Mouse (Mus musculus) midbrain, embryonic 15.5 days (tissue): ENCODE results near the gene Supt16. TPM values are rescaled to one million over a fixed set of nuclear protein-coding genes. Genes with fewer than 3 reads are reported as not detected.
A peak's percentile ranks its signal among the peaks of the same experiment; 100 is the strongest.

ENCODE experiments used
- ATAC-seq: fragments of 200-750 bp; cut with Nextera tagmentation; replicated peaks from 2 replicates; pipeline ENCODE4 v1.8.0; 2017; ENCODE audit warnings: moderate TSS enrichment
- H3K27ac ChIP-seq: fragments of 300-500 bp; sonication (generic); 2 replicates; pipeline ENCODE4 v1.5.1; 2015; ENCODE audit warnings: mild to moderate bottlenecking, inconsistent platforms
- H3K27me3 ChIP-seq: fragments of 300-500 bp; sonication (generic); replicated peaks from 2 replicates; pipeline ENCODE4 v1.6.1; 2015; ENCODE audit warnings: inconsistent platforms
- H3K36me3 ChIP-seq: fragments of 300-500 bp; sonication (generic); replicated peaks from 2 replicates; pipeline ENCODE4 v1.6.1; 2015; ENCODE audit warnings: inconsistent platforms
- H3K4me1 ChIP-seq: fragments of 300-500 bp; sonication (generic); 2 replicates; pipeline ENCODE4 v1.6.1; 2015; ENCODE audit warnings: inconsistent platforms
- H3K4me2 ChIP-seq: fragments of 300-500 bp; sonication (generic); 2 replicates; pipeline ENCODE4 v1.6.1; 2015; ENCODE audit warnings: inconsistent platforms, mild to moderate bottlenecking, moderate library complexity
- H3K4me3 ChIP-seq: fragments of 300-500 bp; sonication (generic); 2 replicates; pipeline ENCODE4 v1.5.1; 2015; ENCODE audit warnings: mild to moderate bottlenecking, inconsistent platforms
- H3K9ac ChIP-seq: fragments of 300-500 bp; sonication (generic); 2 replicates; pipeline ENCODE4 v1.6.1; 2015; ENCODE audit warnings: mild to moderate bottlenecking, inconsistent platforms
- H3K9me3 ChIP-seq: fragments of 300-500 bp; sonication (generic); 2 replicates; pipeline ENCODE4 v1.6.1; 2016; ENCODE audit warnings: inconsistent platforms
- WGBS: fragments of 180-500 bp; shearing (Covaris S2); methylation state at CpG from one replicate; pipeline ENCODE4 v1.1.7; 2015; ENCODE audit warnings: mixed read lengths; 5-methylcytosine and 5-hydroxymethylcytosine counted together
- polyA plus RNA-seq: library from polyadenylated mRNA; unstranded; fragments of >200 nt; fragmentation: Nextera tagmentation; extraction: Ambion mirVana; gene quantifications from 2 replicates; pipeline ENCODE4 v1.2.1, GENCODE M21; 2015

Supt16 gene
- polyA plus RNA-seq = 43.0 and 45.4 TPM in 2 replicates

DNA sequence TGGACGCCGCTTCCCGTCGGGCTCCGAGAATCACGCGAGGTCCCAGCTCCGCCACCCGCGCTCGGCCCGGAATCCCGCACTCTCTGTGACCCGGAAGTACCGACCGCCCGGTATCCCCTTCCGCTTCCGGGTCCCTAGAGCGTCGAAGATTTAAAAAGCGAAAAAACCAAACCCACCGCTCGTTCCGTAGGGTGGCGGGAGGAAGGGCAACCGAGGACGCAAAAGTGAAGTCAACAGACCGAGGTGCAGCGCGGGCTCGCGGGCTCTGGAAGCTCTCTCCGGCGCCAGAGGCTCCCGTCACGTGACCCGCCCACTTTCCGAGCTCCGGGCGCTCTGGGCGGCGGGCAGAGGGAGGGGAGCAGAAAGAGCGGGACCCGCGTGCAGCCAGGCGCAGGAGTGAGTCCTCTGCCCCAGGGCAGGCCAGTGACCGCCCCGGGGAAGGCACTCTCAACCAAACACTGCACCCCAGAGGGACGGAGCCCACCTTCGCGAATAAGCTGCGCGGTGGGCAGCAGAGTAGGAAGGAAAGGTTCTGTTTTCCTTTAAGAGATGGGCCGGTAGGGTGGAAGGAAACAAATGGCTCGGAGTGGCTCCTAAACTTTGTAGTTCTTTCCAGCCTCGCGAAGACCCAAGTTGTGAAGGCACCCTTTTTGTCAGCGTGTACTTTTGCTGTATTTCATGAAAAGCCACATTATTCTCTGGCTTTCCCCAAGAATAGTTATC, at the start of gene Supt16:
TSS of gene Supt16 (minus strand) at position 261 of the 723 bp plus-strand sequence.
- Histone ChIP-seq H3K27me3 (no peaks in the 10 kb centered on the region), H3K4me3 (peak within 1 kb of the TSS; percentile 99), H3K9me3 (no peaks in the 10 kb centered on the region), H3K36me3 (peaks cover 26% of the 10 kb centered on the region), H3K27ac (peak within 1 kb of the TSS; percentile 95), H3K4me1 (peaks cover 23% of the 10 kb centered on the region), H3K9ac (peak within 1 kb of the TSS; percentile 97), H3K4me2 (peak within 1 kb of the TSS; percentile 92)
- ATAC-seq = peak; percentile 98
- under 1% methylated on average over 58 of the region's 59 CpGs for WGBS

DNA sequence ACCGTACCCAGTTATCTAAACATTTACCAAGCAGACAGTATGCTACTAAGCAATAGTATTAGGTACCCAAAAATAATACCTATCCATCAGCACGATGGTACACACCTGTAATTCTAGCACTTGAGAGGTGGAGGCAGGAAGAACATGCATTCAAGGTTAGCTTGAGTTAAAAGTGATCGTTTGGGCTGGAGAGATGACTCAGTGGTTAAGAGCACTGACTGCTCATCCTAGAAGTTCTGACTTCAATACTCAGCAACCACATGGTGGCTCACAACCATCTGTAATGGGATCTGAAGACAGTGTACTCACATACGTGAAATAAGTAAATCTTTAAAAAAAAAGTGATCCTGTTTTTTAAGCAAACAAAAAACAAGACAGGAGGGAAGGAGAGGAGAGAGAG, 48.9 kb upstream of the Supt16 start:
- ATAC-seq = no peak
- Histone ChIP-seq H3K9ac (no peak overlapping the region), H3K27ac (no peak overlapping the region), H3K4me3 (no peak overlapping the region), H3K27me3 (no peaks in the 10 kb centered on the region), H3K4me1 (peaks cover 15% of the 10 kb centered on the region), H3K9me3 (no peaks in the 10 kb centered on the region), H3K4me2 (no peak overlapping the region), H3K36me3 (0 out of 2 replicates have a peak, but pooled peaks cover 3% of the 10 kb centered on the region)
- 88% methylated on average over 4 of the region's 4 CpGs for WGBS

DNA sequence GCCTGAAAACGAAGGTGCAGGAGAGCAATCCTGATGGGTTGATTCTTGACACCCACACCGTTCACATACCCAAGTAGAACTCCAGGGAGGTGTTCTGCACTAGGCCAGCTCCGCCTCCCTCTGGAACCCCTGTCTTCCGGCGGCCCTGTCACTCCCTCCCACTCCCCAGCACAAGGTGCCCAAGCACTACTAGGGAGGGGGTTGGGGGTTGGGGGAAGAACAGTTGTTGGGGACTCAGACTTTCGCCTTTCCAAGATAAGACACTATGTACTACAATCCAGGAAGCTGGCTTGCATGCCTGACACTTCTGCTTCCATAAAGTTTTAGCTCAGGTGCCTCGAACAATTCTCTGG, 47.5 kb upstream of the Supt16 start:
- H3K9ac ChIP-seq = peak overlapping the region; percentile 59
- 0 out of 2 replicates have a peak, but pooled peaks cover 1% of the 10 kb centered on the region for H3K36me3 ChIP-seq
- ATAC-seq = peak; percentile 85
- H3K4me3 ChIP-seq = peak overlapping the region; percentile 60
- WGBS = 8% methylated on average over 7 of the region's 7 CpGs
- H3K27me3 ChIP-seq = no peaks in the 10 kb centered on the region
- no peaks in the 10 kb centered on the region for H3K9me3 ChIP-seq
- H3K4me1 ChIP-seq = peaks cover 15% of the 10 kb centered on the region
- H3K27ac ChIP-seq = peak overlapping the region; percentile 64
- H3K4me2 ChIP-seq = peak overlapping the region; percentile 81

DNA sequence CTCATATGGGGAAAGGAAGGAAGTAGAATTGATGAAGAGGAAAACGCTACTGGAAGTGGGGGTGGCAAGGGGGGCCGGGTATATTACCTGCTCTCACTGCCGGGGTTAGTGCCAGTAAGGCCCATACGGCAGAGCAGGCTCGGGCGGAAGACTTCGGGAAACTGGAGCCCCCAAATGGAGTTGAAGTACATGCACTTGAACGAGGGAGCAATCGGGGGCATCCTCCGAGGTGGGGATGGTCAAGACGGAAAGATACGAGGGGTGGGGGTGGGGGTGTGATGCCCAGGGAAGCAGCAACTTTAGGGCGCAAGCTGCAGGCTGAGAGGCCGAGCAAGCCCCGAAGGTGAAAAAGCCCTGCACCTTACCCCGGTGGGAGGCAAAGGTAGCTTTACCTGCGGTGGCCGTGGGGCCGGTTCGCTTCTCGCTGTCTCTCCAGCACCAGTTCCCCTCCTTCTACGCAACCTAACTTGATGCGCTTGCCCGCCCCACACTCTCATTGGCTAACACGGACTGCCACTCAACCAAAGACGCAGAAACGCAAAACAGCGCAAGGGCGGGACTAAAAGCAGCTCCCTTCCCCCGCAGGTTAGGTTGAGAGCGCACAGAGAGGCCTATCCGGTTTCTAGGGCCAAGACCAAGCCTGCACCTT, 46.9 kb upstream of the Supt16 start:
- peak overlapping the region; percentile 68 for H3K9ac ChIP-seq
- peak overlapping the region; percentile 81 for H3K4me2 ChIP-seq
- peak; percentile 100 for ATAC-seq
- H3K9me3 ChIP-seq = no peaks in the 10 kb centered on the region
- peak overlapping the region; percentile 74 for H3K27ac ChIP-seq
- peak overlapping the region; percentile 60 for H3K4me3 ChIP-seq
- H3K4me1 ChIP-seq = peaks cover 15% of the 10 kb centered on the region
- H3K27me3 ChIP-seq = no peaks in the 10 kb centered on the region
- under 1% methylated on average over 32 of the region's 32 CpGs for WGBS
- no peaks in the 10 kb centered on the region for H3K36me3 ChIP-seq

DNA sequence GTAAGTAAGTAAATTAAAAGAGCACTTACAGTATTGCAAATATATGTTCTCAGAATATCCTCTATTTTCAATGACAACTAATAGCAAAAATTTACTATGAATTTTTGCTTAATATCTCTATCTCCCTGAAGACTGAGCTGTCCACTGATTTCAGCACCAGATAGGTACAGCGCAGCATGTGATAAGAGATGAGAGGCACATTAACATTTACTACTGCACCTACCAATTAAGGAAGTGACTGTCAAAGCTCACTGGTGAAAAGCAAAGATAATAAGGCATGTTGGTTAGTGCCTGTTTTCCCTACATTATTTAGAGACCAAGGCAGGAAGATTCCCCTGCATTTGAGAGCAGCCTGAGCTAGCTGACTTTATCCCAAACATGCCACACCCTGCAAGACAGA, 39.0 kb upstream of the Supt16 start:
- Histone ChIP-seq H3K4me3 (no peak overlapping the region), H3K9ac (no peak overlapping the region), H3K27ac (no peak overlapping the region), H3K4me1 (no peaks in the 10 kb centered on the region), H3K9me3 (no peaks in the 10 kb centered on the region), H3K4me2 (no peak overlapping the region), H3K27me3 (no peaks in the 10 kb centered on the region), H3K36me3 (peaks cover 36% of the 10 kb centered on the region)
- WGBS = 100% methylated on average over 1 of the region's 1 CpGs
- no peak for ATAC-seq

DNA sequence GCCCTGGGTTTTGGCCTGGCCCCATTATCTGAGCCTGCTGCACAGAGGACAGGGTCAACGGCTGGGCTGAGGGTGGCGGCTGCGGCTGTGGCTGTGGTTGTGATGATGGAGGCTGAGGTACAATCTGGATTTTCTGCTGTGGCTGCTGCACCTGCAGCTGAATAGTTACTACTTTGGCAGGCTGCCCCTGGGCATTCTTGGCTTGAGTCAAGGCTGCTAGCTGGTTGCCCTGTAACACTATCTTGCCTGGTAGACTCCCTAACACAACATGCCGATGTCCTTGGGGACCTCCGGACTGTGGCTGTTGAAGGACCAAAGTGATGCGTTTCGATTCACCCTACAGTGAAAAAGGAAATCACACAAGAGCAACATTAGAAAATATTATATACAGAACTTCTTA, 37.9 kb upstream of the Supt16 start:
- no peak for ATAC-seq
- H3K27ac ChIP-seq = no peak overlapping the region
- no peak overlapping the region for H3K4me3 ChIP-seq
- 91% methylated on average over 7 of the region's 7 CpGs for WGBS
- no peak overlapping the region for H3K9ac ChIP-seq
- H3K27me3 ChIP-seq = no peaks in the 10 kb centered on the region
- no peak overlapping the region for H3K4me2 ChIP-seq
- no peaks in the 10 kb centered on the region for H3K4me1 ChIP-seq
- H3K9me3 ChIP-seq = no peaks in the 10 kb centered on the region
- H3K36me3 ChIP-seq = peaks cover 46% of the 10 kb centered on the region

DNA sequence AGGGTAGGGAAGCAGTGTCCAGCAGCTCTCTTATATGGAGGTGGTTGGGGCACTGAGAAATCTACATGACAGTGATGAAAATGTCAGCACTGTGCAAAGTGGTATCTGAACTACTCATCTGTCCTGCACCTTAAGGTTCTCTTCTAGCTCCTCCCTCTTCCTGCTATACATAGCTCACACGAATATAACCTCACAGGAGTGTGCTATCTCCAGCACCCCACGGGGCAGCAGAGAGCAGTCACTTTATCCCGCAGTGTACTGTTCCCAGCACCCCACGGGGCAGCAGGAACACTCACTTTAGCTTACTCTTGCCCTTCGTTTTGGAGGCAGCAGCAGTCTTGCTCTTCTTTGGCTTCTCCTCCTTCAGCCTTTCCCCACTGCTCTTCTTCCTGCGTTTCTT, 35.0 kb upstream of the Supt16 start:
- Histone ChIP-seq H3K27ac (no peak overlapping the region), H3K36me3 (peaks cover 70% of the 10 kb centered on the region), H3K4me3 (no peak overlapping the region), H3K27me3 (no peaks in the 10 kb centered on the region), H3K9me3 (no peaks in the 10 kb centered on the region), H3K4me2 (no peak overlapping the region), H3K4me1 (no peaks in the 10 kb centered on the region), H3K9ac (no peak overlapping the region)
- 86% methylated on average over 6 of the region's 6 CpGs for WGBS
- ATAC-seq = no peak

DNA sequence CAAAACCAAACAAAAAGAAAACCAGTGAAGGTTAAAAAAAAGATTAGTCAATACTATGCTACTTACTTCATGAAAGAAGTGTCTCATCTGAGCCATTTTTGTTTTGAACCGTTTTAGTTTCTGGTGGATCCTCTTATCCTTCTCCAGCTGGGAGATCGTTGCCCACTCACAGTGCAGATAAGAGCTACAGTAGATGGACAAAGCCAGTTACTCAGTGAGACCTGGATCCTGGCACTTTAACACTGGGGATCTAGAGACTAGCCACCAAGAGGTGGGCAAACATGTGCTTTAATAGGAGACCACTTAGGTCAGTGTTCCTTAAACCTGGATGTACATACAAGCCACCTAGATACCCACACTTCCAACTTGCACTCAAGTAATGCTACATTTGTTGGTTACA, 28.8 kb upstream of the Supt16 start:
- 94% methylated on average over 2 of the region's 2 CpGs for WGBS
- no peak overlapping the region for H3K9ac ChIP-seq

DNA sequence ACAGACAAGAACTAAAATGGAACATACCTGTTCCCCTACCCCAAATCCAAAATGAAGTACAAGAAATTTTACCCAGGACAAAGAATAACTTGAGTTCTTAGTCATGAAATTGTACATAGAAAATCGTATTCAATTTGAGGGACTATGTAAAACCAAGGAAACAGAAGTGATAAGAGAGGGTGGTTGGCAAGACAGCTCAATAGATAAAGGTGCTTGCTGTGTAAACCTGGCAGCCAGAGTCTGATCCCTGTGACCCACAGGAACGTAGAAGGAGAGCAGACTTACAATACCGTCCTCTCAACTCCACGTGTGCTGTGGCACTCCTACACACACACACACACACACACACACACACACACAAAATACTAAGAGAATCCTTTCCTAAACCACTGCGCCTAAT, 20.0 kb upstream of the Supt16 start:
- no peak overlapping the region for H3K27ac ChIP-seq
- no peaks in the 10 kb centered on the region for H3K27me3 ChIP-seq
- H3K4me2 ChIP-seq = no peak overlapping the region
- no peak overlapping the region for H3K4me3 ChIP-seq
- no peak overlapping the region for H3K9ac ChIP-seq
- H3K36me3 ChIP-seq = peaks cover 85% of the 10 kb centered on the region
- H3K4me1 ChIP-seq = no peaks in the 10 kb centered on the region
- ATAC-seq = no peak
- no peaks in the 10 kb centered on the region for H3K9me3 ChIP-seq
- WGBS = 95% methylated on average over 5 of the region's 5 CpGs

More for the DNA sequence above, 28.8 kb upstream of the Supt16 start:
- Histone ChIP-seq H3K27me3 (no peaks in the 10 kb centered on the region), H3K9me3 (no peaks in the 10 kb centered on the region), H3K4me2 (no peak overlapping the region), H3K4me3 (no peak overlapping the region), H3K27ac (no peak overlapping the region), H3K4me1 (no peaks in the 10 kb centered on the region), H3K36me3 (peaks cover 75% of the 10 kb centered on the region)
- ATAC-seq = no peak

DNA sequence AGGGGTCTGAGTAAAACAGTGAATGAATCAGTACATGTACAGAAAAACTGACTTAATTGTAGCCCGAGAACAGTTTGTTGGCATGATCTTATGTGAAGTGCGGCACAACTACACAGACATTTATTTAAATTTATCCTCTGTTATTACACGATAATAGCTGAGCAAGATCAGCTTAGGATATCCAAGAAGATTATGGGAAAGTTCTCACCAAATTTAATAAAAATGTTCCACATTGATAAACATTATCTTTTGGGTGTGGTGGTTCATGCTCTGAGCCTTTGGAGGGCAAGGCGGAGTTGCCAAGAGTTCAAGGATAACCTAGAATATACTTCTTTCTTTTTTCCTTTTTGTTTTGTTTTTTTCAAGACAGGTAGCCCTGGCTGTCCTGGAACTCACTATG, 2.2 kb upstream of the Supt16 start:
- Histone ChIP-seq H3K9ac (no peak overlapping the region), H3K9me3 (no peaks in the 10 kb centered on the region), H3K4me1 (peaks cover 23% of the 10 kb centered on the region), H3K4me3 (no peak overlapping the region), H3K4me2 (no peak overlapping the region), H3K36me3 (peaks cover 35% of the 10 kb centered on the region), H3K27me3 (no peaks in the 10 kb centered on the region), H3K27ac (no peak overlapping the region)
- ATAC-seq = no peak
- 93% methylated on average over 4 of the region's 4 CpGs for WGBS

DNA sequence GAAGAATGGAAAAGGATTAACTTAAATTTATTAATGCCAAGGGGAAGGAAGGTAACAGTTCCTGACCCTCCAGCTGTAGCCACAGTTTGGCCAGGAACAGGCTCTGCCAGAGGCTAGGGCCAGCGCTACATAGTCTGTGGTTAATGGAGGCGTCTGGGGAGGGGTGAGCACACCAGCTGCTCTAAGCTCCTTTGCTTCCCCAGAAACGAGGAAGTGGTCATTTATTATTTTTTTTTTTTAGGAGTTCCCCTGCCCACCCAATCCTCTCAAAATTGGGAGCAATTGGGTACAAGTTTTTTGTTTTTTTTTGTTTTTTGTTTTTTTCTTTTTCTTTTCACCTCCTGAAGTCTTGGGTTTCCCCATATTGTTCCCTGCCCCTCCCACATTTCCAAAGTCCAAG, 925 bp upstream of the Supt16 start:
- H3K36me3 ChIP-seq = peaks cover 28% of the 10 kb centered on the region
- H3K9ac ChIP-seq = no peak overlapping the region
- no peak for ATAC-seq
- H3K9me3 ChIP-seq = no peaks in the 10 kb centered on the region
- peaks cover 23% of the 10 kb centered on the region for H3K4me1 ChIP-seq
- peak overlapping the region; percentile 92 for H3K4me2 ChIP-seq
- 19% methylated on average over 3 of the region's 3 CpGs for WGBS
- H3K27ac ChIP-seq = no peak overlapping the region
- 0 out of 2 replicates have a peak overlapping the region, but pooled peaks have one; percentile 99 for H3K4me3 ChIP-seq
- H3K27me3 ChIP-seq = no peaks in the 10 kb centered on the region

DNA sequence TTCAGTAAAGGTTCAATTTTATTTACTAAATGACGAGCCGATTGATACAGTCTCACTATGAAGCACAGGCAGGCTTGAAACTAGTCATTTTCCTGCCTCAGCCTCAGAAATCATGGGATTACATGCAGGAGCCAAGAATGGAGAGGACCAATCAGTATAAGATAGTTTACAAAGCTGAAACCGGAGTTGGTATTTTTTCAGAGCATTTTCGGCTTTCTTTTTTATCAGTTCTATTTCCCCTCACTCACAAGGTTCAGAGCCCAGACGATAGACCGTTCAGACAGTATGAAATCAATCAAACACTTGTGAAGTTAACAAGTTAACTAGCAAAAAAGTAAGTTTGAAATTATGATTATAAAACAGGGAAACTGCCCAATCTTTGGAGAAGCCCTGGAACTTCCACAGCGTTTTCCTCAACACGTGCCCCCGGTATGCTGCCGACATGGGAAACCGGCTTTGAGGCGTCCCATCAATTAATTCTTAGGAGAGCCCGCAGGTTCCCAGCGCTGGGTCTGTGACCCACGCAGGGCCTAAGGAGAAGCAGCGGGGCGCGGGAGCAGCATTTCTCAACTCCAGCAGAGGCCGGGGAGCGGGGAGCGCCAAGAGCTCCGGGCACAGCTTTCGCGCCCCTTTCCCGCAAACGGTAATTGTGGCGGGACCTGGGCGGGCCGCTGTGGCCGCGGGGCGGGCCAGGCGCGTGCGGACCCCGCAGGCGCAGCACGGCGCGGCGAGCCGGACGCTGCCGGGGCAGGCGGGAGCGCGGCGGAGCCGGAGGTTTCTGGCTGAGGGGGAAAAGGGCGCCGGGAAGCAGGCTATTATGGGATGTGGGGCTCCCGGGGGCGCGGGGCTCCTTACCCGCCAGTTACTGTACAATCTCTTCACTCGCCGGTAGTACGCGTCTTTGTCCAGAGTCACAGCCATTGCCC, 723 bp downstream of the Supt16 start:
- H3K9me3 ChIP-seq = no peaks in the 10 kb centered on the region
- peak overlapping the region; percentile 95 for H3K27ac ChIP-seq
- WGBS = under 1% methylated on average over 58 of the region's 59 CpGs
- peak; percentile 29; the same call in 1 of the 2 replicates for ATAC-seq
- H3K27me3 ChIP-seq = no peaks in the 10 kb centered on the region
- H3K4me2 ChIP-seq = peak overlapping the region; percentile 92
- peak overlapping the region; percentile 99 for H3K4me3 ChIP-seq
- H3K36me3 ChIP-seq = peaks cover 21% of the 10 kb centered on the region
- H3K9ac ChIP-seq = peak overlapping the region; percentile 97
- peaks cover 23% of the 10 kb centered on the region for H3K4me1 ChIP-seq
